Mouse (Mus musculus): ENCODE results near the gene Gm13278. TPM values are rescaled to one million over a fixed set of nuclear protein-coding genes. Genes with fewer than 3 reads are reported as not detected.
"Not testable (repeated sequence)": the region's sequence is repeated elsewhere in the genome, so short reads cannot be mapped to it uniquely, and the experiment has no call there.

Gene Gm13278
- total and polyA plus RNA-seq, 2 experiments from 2014 or later: not detected

DNA sequence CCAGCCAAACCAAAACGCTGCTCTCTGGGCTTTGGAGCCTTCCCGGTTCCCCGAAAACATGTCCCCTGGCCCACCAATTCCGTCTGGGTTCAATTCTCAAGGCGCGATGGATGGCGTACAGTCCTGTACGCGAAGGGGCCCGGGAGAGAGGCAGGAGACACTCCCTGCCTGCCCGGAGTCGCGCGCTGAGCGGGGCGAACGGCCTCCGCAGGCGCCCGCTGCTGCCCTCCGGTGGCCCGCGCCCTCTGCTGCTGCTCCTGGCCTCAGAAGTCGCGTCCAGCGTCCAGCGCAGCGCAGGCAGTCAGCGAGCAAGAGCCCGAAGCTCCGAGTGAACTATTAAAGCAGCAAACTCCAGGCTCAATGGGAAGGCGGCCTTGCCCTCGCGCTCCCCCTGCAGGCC is 14.4 kb downstream of the Gm13278 start:
- not testable (repeated sequence) for DNase-seq; H3K9ac ChIP-seq; H3K9me3 ChIP-seq (ENCODE audit: low read length); H3K4me1 ChIP-seq (ENCODE audit: insufficient read depth); H3K36me3 ChIP-seq (ENCODE audit: insufficient read depth); H3K27me3 ChIP-seq (ENCODE audit: insufficient read depth, low read length); H3K27ac ChIP-seq (ENCODE audit: low read depth, low read length); H3K4me3 ChIP-seq (ENCODE audit: low read depth, low read length); ATAC-seq
- 0% methylated on average over 6 of the region's 34 CpGs for WGBS
- peak overlapping the region; percentile 45 for H3K4me2 ChIP-seq (ENCODE audit: low read depth)

- H3K9me3 ChIP-seq (ENCODE audit: low read length): no peaks in the 10 kb centered on the region
- H3K4me3 ChIP-seq (ENCODE audit: low read depth, low read length): no peak within 1 kb of the TSS
- H3K4me2 ChIP-seq (ENCODE audit: low read depth): no peak within 1 kb of the TSS
- 62% methylated on average over 3 of the region's 3 CpGs for WGBS
- H3K27me3 ChIP-seq (ENCODE audit: insufficient read depth, low read length): no peaks in the 10 kb centered on the region
- DNase-seq (no peak), ATAC-seq (no peak)
- H3K27ac ChIP-seq (ENCODE audit: low read depth, low read length): no peak within 1 kb of the TSS
- H3K36me3 ChIP-seq (ENCODE audit: insufficient read depth): no peaks in the 10 kb centered on the region
- no peak within 1 kb of the TSS for H3K9ac ChIP-seq
- H3K4me1 ChIP-seq (ENCODE audit: insufficient read depth): no peaks in the 10 kb centered on the region
- TF ChIP-seq CTCF (IDR thresholded peaks at IDR 0.05; ENCODE audit: low read depth): no peak
These were observed 24.6 kb downstream of the Gm13278 start, which contains the start of gene Ifna7 for GRCm38 (mm10) chr4:88815928-88816327. Gene Ifna7 (plus strand): TSS chr4:88816228.

DNA sequence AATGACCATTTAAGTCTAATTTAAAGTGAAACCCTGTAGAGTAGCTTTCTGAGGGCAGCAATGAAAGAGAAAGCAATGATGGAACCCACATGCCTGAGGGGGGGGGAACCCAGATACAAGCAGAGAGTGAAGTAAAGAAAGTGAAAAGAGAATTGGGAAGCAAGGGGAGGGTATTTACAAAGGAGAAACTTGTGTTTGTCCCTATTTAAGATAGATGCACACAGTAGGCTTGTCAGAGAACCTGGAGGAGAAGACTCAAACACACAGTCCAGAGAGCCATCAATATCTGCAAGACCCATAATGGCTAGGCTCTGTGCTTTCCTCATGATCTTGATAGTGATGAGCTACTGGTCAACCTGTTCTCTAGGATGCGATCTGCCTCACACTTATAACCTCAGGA is 28.3 kb downstream of the Gm13278 start, which contains the start of gene Ifna11:
Gene Ifna11 (plus strand): TSS at position 301 of the 400 bp plus-strand sequence.
- no peak within 1 kb of the TSS for H3K27ac ChIP-seq (ENCODE audit: low read depth, low read length)
- WGBS: 92% methylated on average over 1 of the region's 1 CpGs
- no peak for TF ChIP-seq CTCF (IDR thresholded peaks at IDR 0.05; ENCODE audit: low read depth)
- H3K4me2 ChIP-seq (ENCODE audit: low read depth): no peak within 1 kb of the TSS
- DNase-seq (no peak), ATAC-seq (no peak)
- H3K9me3 ChIP-seq (ENCODE audit: low read length): no peaks in the 10 kb centered on the region
- no peaks in the 10 kb centered on the region for H3K36me3 ChIP-seq (ENCODE audit: insufficient read depth)
- H3K9ac ChIP-seq: no peak within 1 kb of the TSS
- H3K4me3 ChIP-seq (ENCODE audit: low read depth, low read length): no peak within 1 kb of the TSS
- H3K4me1 ChIP-seq (ENCODE audit: insufficient read depth): no peaks in the 10 kb centered on the region
- H3K27me3 ChIP-seq (ENCODE audit: insufficient read depth, low read length): no peaks in the 10 kb centered on the region

DNA sequence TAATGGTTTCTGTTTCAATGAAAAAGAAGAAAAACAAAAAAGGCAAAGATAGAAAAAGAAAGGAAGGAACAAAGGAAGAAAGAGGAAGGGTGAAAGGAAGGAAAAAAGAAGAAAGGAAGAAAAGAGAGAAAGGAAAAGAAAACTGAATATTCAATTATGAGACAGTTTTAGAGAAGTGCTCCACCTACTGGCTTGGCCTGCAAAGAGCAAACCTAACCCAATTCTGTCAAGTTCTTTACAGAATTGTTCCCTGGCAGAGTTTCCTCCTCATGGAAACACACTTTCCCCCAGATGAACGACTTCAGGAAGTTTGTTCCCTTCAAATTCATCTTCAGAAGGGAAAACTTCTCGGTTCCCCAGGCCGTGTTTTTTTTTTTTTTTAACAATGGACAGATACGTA is 31.6 kb downstream of the Gm13278 start:
- ATAC-seq: no peak
- Histone ChIP-seq H3K4me2 (ENCODE audit: low read depth) (no peak overlapping the region), H3K4me1 (ENCODE audit: insufficient read depth) (no peaks in the 10 kb centered on the region), H3K27me3 (ENCODE audit: insufficient read depth, low read length) (no peaks in the 10 kb centered on the region), H3K9ac (no peak overlapping the region), H3K4me3 (ENCODE audit: low read depth, low read length) (no peak overlapping the region), H3K9me3 (ENCODE audit: low read length) (no peaks in the 10 kb centered on the region), H3K27ac (ENCODE audit: low read depth, low read length) (no peak overlapping the region), H3K36me3 (ENCODE audit: insufficient read depth) (no peaks in the 10 kb centered on the region)
- WGBS: 26% methylated on average over 4 of the region's 4 CpGs
- peak; percentile 69 for TF ChIP-seq CTCF (IDR thresholded peaks at IDR 0.05; ENCODE audit: low read depth)
- peak; percentile 36 for DNase-seq

- not testable (repeated sequence) for H3K4me2 ChIP-seq (ENCODE audit: low read depth); H3K36me3 ChIP-seq (ENCODE audit: insufficient read depth); H3K9ac ChIP-seq; H3K27ac ChIP-seq (ENCODE audit: low read depth, low read length); DNase-seq; H3K4me3 ChIP-seq (ENCODE audit: low read depth, low read length); H3K27me3 ChIP-seq (ENCODE audit: insufficient read depth, low read length); ATAC-seq; H3K4me1 ChIP-seq (ENCODE audit: insufficient read depth); H3K9me3 ChIP-seq (ENCODE audit: low read length)
These were observed 35.8 kb downstream of the Gm13278 start, which contains the start of gene Ifna6 for GRCm38 (mm10) chr4:88827116-88827515. Gene Ifna6 (plus strand): TSS chr4:88827416.

DNA sequence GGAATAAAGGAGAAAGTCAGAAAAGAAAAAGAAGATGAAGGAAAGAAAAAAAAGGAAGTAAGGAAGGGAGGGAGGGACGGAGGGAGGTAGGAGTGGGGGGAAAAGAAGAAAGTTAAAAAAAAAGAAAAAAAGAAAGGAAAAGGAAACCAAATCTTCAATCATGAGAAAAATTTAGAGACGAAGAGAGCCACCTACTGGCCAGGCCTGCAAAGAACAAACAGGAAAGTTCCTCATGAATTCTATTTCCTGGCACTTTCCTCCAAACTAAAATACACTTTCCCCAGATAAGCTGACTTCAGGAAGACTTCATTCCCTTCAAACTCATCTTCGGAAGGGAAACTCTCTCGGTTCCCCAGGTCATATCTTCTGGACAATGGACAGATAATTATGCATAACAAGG is 39.2 kb downstream of the Gm13278 start:
- TF ChIP-seq CTCF (IDR thresholded peaks at IDR 0.05; ENCODE audit: low read depth): peak; percentile 66
- Histone ChIP-seq H3K27me3 (ENCODE audit: insufficient read depth, low read length) (no peaks in the 10 kb centered on the region), H3K36me3 (ENCODE audit: insufficient read depth) (no peaks in the 10 kb centered on the region), H3K4me1 (ENCODE audit: insufficient read depth) (no peaks in the 10 kb centered on the region), H3K9me3 (ENCODE audit: low read length) (no peaks in the 10 kb centered on the region), H3K9ac (no peak overlapping the region), H3K4me3 (ENCODE audit: low read depth, low read length) (no peak overlapping the region), H3K4me2 (ENCODE audit: low read depth) (no peak overlapping the region), H3K27ac (ENCODE audit: low read depth, low read length) (no peak overlapping the region)
- ATAC-seq (no peak), DNase-seq (peak; percentile 57)
- WGBS: 22% methylated on average over 4 of the region's 4 CpGs

GRCm38 (mm10) chr4:88835225-88835624 is 43.9 kb downstream of the Gm13278 start, which contains the start of gene Ifna5:
Gene Ifna5 (plus strand): TSS chr4:88835525.
- H3K27ac ChIP-seq (ENCODE audit: low read depth, low read length); H3K9me3 ChIP-seq (ENCODE audit: low read length); H3K9ac ChIP-seq; DNase-seq; ATAC-seq; H3K4me3 ChIP-seq (ENCODE audit: low read depth, low read length); H3K27me3 ChIP-seq (ENCODE audit: insufficient read depth, low read length); H3K4me1 ChIP-seq (ENCODE audit: insufficient read depth); H3K36me3 ChIP-seq (ENCODE audit: insufficient read depth); H3K4me2 ChIP-seq (ENCODE audit: low read depth): not testable (repeated sequence)
- WGBS: 78% methylated on average over 1 of the region's 1 CpGs

GRCm38 (mm10) chr4:88838828-88839227 is 47.5 kb downstream of the Gm13278 start:
- TF ChIP-seq CTCF (IDR thresholded peaks at IDR 0.05; ENCODE audit: low read depth): peak; percentile 58
- DNase-seq: no peak
- no peak overlapping the region for H3K4me2 ChIP-seq (ENCODE audit: low read depth)
- ATAC-seq: no peak
- H3K9ac ChIP-seq: no peak overlapping the region
- no peak overlapping the region for H3K4me3 ChIP-seq (ENCODE audit: low read depth, low read length)
- H3K4me1 ChIP-seq (ENCODE audit: insufficient read depth): no peaks in the 10 kb centered on the region
- no peaks in the 10 kb centered on the region for H3K27me3 ChIP-seq (ENCODE audit: insufficient read depth, low read length)
- H3K36me3 ChIP-seq (ENCODE audit: insufficient read depth): no peaks in the 10 kb centered on the region
- WGBS: 41% methylated on average over 3 of the region's 3 CpGs
- H3K9me3 ChIP-seq (ENCODE audit: low read length): no peaks in the 10 kb centered on the region
- no peak overlapping the region for H3K27ac ChIP-seq (ENCODE audit: low read depth, low read length)

Data from forebrain, postnatal 0 days (tissue).